In the genomic region with DNA sequence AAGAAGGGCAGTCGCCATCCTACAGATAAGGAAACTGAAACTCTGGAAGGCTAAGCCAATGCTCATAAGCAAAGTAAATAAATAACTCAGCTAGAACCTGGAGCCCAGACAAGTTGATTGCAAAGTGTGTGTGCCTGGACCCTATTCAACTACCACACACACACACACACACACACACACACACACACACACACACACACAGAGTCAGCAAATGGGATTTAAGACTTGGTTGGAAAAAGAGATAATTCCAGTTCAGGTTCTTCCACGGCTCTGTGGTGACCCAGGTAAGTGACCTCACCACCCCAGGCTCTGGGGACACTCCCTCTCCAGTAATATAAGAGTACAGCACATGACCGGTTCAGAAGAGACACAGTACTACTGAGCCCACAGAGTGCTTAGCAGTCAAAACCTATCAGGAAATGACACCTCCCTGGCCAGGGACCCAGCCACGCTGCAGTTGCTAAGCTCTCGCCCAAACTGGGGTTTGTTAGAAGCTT, we compare ENCODE assay signal across 9 mouse cellular contexts. TPM values are rescaled to one million over a fixed set of nuclear protein-coding genes. Genes with fewer than 3 reads are reported as not detected.
DNase-seq lines count a peak whose midpoint lies in the region; ATAC-seq and TF ChIP-seq lines count a peak whose summit lies in the region.
"Had no signal": no experiment of that assay in that cellular context is flagged by ENCODE, and none has a peak within 500 bp of the region (broad histone marks: within the 10 kb centered on the region; RNA-seq: fewer than 3 reads in every experiment).

No protein-coding gene starts in this region.

- H3K4me2 ChIP-seq in hindbrain, embryonic 15.5 days, result no peak overlapping the region
- no peak overlapping the region for H3K4me2 ChIP-seq in hindbrain, embryonic 13.5 days
- H3K4me2 ChIP-seq in lung, embryonic 14.5 days, result no peak overlapping the region
- H3K4me2 ChIP-seq: embryonic facial prominence, embryonic 13.5 days had no signal

- H3K4me1 ChIP-seq in hindbrain, embryonic 15.5 days (replicated peaks), result peaks cover 39% of the 10 kb centered on the region
- H3K4me1 ChIP-seq in hindbrain, embryonic 13.5 days (replicated peaks), result peaks cover 32% of the 10 kb centered on the region
- peaks cover 13% of the 10 kb centered on the region; the same call in 1 of the 2 replicates for H3K4me1 ChIP-seq in lung, embryonic 14.5 days (ENCODE audit: insufficient read depth)

- ATAC-seq in hindbrain, embryonic 15.5 days (ENCODE audit: low FRiP score, low read depth), result peak; percentile 31; the same call in 1 of the 2 replicates
- no peak for ATAC-seq in hindbrain, embryonic 13.5 days (ENCODE audit: low FRiP score)
- peak; percentile 32 for ATAC-seq in activated CD4-positive, CD25-positive, alpha-beta regulatory T cell, adult 4 months
- peak; percentile 43 to 54; a peak in 2 of 4 replicates for ATAC-seq in hematopoietic stem cell, adult 5-6 weeks (replicated peaks in 1 of 2; ENCODE audit: insufficient read depth in 1 of 2, low FRiP score in 2 of 2, low TSS enrichment in 1 of 2, low read depth in 1 of 2, poor library complexity in 2 of 2, severe bottlenecking in 2 of 2)
- ATAC-seq in lung, embryonic 14.5 days (ENCODE audit: insufficient read depth), result peak; percentile 67; the same call in 1 of the 2 replicates

- peak overlapping the region; percentile 9 for H3K27ac ChIP-seq in hindbrain, embryonic 15.5 days (replicated peaks)
- H3K27ac ChIP-seq in hindbrain, embryonic 13.5 days, result no peak overlapping the region
- peak overlapping the region; percentile 76; the same call in 1 of the 2 replicates for H3K27ac ChIP-seq in lung, embryonic 14.5 days (ENCODE audit: low read depth)
- H3K27ac ChIP-seq: embryonic facial prominence, embryonic 13.5 days had no signal

- 69% methylated on average over 5 of the region's 5 CpGs for WGBS in hindbrain, embryonic 15.5 days
- WGBS in hindbrain, embryonic 13.5 days, result 75% methylated on average over 5 of the region's 5 CpGs
- WGBS in lung, embryonic 14.5 days, result 29% methylated on average over 5 of the region's 5 CpGs

- TF ChIP-seq CTCF in lung, embryonic 14.5 days (IDR thresholded peaks at IDR 0.05; ENCODE audit: low read depth), result no peak

- no peaks in the 10 kb centered on the region for H3K9me3 ChIP-seq in hindbrain, embryonic 15.5 days
- no peaks in the 10 kb centered on the region for H3K9me3 ChIP-seq in hindbrain, embryonic 13.5 days
- no peaks in the 10 kb centered on the region for H3K9me3 ChIP-seq in lung, embryonic 14.5 days (ENCODE audit: low read depth, low read length)
- H3K9me3 ChIP-seq: embryonic facial prominence, embryonic 13.5 days had no signal

- H3K36me3 ChIP-seq in hindbrain, embryonic 15.5 days, result no peaks in the 10 kb centered on the region
- no peaks in the 10 kb centered on the region for H3K36me3 ChIP-seq in hindbrain, embryonic 13.5 days
- no peaks in the 10 kb centered on the region for H3K36me3 ChIP-seq in lung, embryonic 14.5 days (ENCODE audit: insufficient read depth)
- H3K36me3 ChIP-seq: embryonic facial prominence, embryonic 13.5 days had no signal

- H3K4me3 ChIP-seq in hindbrain, embryonic 15.5 days, result no peak overlapping the region
- H3K4me3 ChIP-seq in hindbrain, embryonic 13.5 days, result no peak overlapping the region
- no peak overlapping the region for H3K4me3 ChIP-seq in lung, embryonic 14.5 days (ENCODE audit: low read depth, low read length)
- H3K4me3 ChIP-seq: embryonic facial prominence, embryonic 13.5 days had no signal

- H3K27me3 ChIP-seq in hindbrain, embryonic 15.5 days, result no peaks in the 10 kb centered on the region
- no peaks in the 10 kb centered on the region for H3K27me3 ChIP-seq in hindbrain, embryonic 13.5 days
- no peaks in the 10 kb centered on the region for H3K27me3 ChIP-seq in lung, embryonic 14.5 days (ENCODE audit: insufficient read depth, low read length)
- H3K27me3 ChIP-seq: embryonic facial prominence, embryonic 13.5 days had no signal

- H3K9ac ChIP-seq in hindbrain, embryonic 15.5 days, result no peak overlapping the region
- no peak overlapping the region for H3K9ac ChIP-seq in hindbrain, embryonic 13.5 days
- H3K9ac ChIP-seq in lung, embryonic 14.5 days, result no peak overlapping the region
- H3K9ac ChIP-seq: embryonic facial prominence, embryonic 13.5 days had no signal

- DNase-seq in lung, embryonic 14.5 days, result peak; percentile 38
- no peak for DNase-seq in layer of hippocampus, adult 9-11 months
- no peak for DNase-seq in urinary bladder, postnatal 25 days (ENCODE audit: low spot score)
- DNase-seq in embryo, embryonic 9.5 days (ENCODE audit: extremely low spot score), result no peak

RNA-seq across cellular contexts. Expression of gene Sorbs1, which starts 36.1 kb away (rescaled TPM):
- 87.5 and 92.0 TPM in 2 replicates for polyA plus RNA-seq in hindbrain, embryonic 15.5 days (2015; fragmentation: Nextera tagmentation; extraction: Ambion mirVana)
- polyA plus RNA-seq in hindbrain, embryonic 13.5 days (2015; fragmentation: Nextera tagmentation; extraction: Ambion mirVana), result 96.3 and 100 TPM in 2 replicates
- 10 to 100 TPM; 14.0 to 15.7 TPM for polyA plus RNA-seq in activated CD4-positive, CD25-positive, alpha-beta regulatory T cell, adult 4 months (2017; shearing (Covaris generic))
- 11.6 and 12.4 TPM in 2 replicates for total RNA-seq in hematopoietic stem cell, adult 5-6 weeks (2017)
- polyA plus RNA-seq in lung, embryonic 14.5 days (2014; fragmentation: Nextera tagmentation; extraction: Ambion mirVana), result 46.6 and 50.7 TPM in 2 replicates
